Mouse (Mus musculus) embryonic facial prominence, embryonic 13.5 days (tissue): ENCODE results near the gene Nacc1. TPM values are rescaled to one million over a fixed set of nuclear protein-coding genes. Genes with fewer than 3 reads are reported as not detected.

ENCODE experiments used
- ATAC-seq: fragments of 200-750 bp; cut with Nextera tagmentation; 2 replicates; pipeline ENCODE4 v1.8.0; 2017; ENCODE audit warnings: low read depth; ENCODE audit not compliant: insufficient number of reproducible peaks, insufficient read depth, low FRiP score, low TSS enrichment
- H3K27ac ChIP-seq: fragments of 300-500 bp; sonication (generic); 2 replicates; pipeline ENCODE4 v1.5.1; 2015; ENCODE audit warnings: moderate library complexity, mild to moderate bottlenecking, inconsistent platforms
- H3K27me3 ChIP-seq: fragments of 300-500 bp; sonication (generic); 2 replicates; pipeline ENCODE4 v1.6.1; 2015; ENCODE audit warnings: mild to moderate bottlenecking, inconsistent platforms
- H3K36me3 ChIP-seq: fragments of 300-500 bp; sonication (generic); 2 replicates; pipeline ENCODE4 v1.6.1; 2015; ENCODE audit warnings: mild to moderate bottlenecking, inconsistent platforms
- H3K4me1 ChIP-seq: fragments of 300-500 bp; sonication (generic); 2 replicates; pipeline ENCODE4 v1.6.1; 2015; ENCODE audit warnings: inconsistent platforms
- H3K4me2 ChIP-seq: fragments of 300-500 bp; sonication (generic); 2 replicates; pipeline ENCODE4 v1.6.1; 2015; ENCODE audit warnings: moderate library complexity, mild to moderate bottlenecking, inconsistent platforms
- H3K4me3 ChIP-seq: fragments of 300-500 bp; sonication (generic); 2 replicates; pipeline ENCODE4 v1.5.1; 2015; ENCODE audit warnings: mild to moderate bottlenecking, inconsistent platforms
- H3K9ac ChIP-seq: fragments of 300-500 bp; sonication (generic); 2 replicates; pipeline ENCODE4 v1.6.1; 2015; ENCODE audit warnings: mild to moderate bottlenecking, inconsistent platforms
- H3K9me3 ChIP-seq: fragments of 300-500 bp; sonication (generic); 2 replicates; pipeline ENCODE4 v1.6.1; 2016; ENCODE audit warnings: inconsistent platforms
- WGBS: fragments of 180-500 bp; shearing (Covaris S2); methylation state at CpG from one replicate; pipeline ENCODE4 v1.1.7; 2015; ENCODE audit warnings: mixed read lengths; 5-methylcytosine and 5-hydroxymethylcytosine counted together
- polyA plus RNA-seq: library from polyadenylated mRNA; unstranded; fragments of >200 nt; fragmentation: Nextera tagmentation; extraction: Ambion mirVana; gene quantifications from 2 replicates; pipeline ENCODE4 v1.2.1, GENCODE M21; 2015

The Nacc1 gene
- polyA plus RNA-seq, 1 experiment from 2014 or later, result 16.6 TPM

- WGBS, result 28% methylated on average over 4 of the region's 4 CpGs
- peak overlapping the region; percentile 27; the same call in 1 of the 2 replicates for H3K4me2 ChIP-seq
Measured at GRCm38 (mm10) chr8:84713381-84713780, 25.7 kb upstream of the Nacc1 start.

GRCm38 (mm10) chr8:84712759-84713120 lies 25.1 kb upstream of the Nacc1 start:
- Histone ChIP-seq H3K4me3 (no peak overlapping the region; the same call in 1 of the 2 replicates), H3K36me3 (peaks cover 40% of the 10 kb centered on the region), H3K4me1 (peaks cover 83% of the 10 kb centered on the region), H3K9ac (peak overlapping the region; percentile 61), H3K9me3 (no peaks in the 10 kb centered on the region), H3K27ac (peak overlapping the region; percentile 98), H3K27me3 (peaks cover 28% of the 10 kb centered on the region), H3K4me2 (peak overlapping the region; percentile 44)
- 14% methylated on average over 3 of the region's 3 CpGs for WGBS
- peak; percentile 27; the same call in 1 of the 2 replicates for ATAC-seq

More at GRCm38 (mm10) chr8:84713381-84713780, 25.7 kb upstream of the Nacc1 start:
- Histone ChIP-seq H3K36me3 (peaks cover 39% of the 10 kb centered on the region), H3K27ac (peak overlapping the region; percentile 98), H3K9ac (peak overlapping the region; percentile 54), H3K4me3 (no peak overlapping the region), H3K27me3 (peaks cover 25% of the 10 kb centered on the region), H3K4me1 (peaks cover 80% of the 10 kb centered on the region), H3K9me3 (no peaks in the 10 kb centered on the region)
- ATAC-seq, result no peak

- WGBS, result 14% methylated on average over 11 of the region's 11 CpGs
- Histone ChIP-seq H3K27me3 (peaks cover 34% of the 10 kb centered on the region), H3K9me3 (no peaks in the 10 kb centered on the region), H3K4me2 (peak overlapping the region; percentile 44), H3K27ac (peak overlapping the region; percentile 98), H3K36me3 (peaks cover 38% of the 10 kb centered on the region), H3K9ac (peak overlapping the region; percentile 61), H3K4me1 (peaks cover 83% of the 10 kb centered on the region), H3K4me3 (peak overlapping the region; percentile 12; the same call in 1 of the 2 replicates)
- peak; percentile 83 for ATAC-seq
Measured at GRCm38 (mm10) chr8:84711933-84712758, 24.5 kb upstream of the Nacc1 start.

- no peak for ATAC-seq
- H3K36me3 ChIP-seq, result peaks cover 32% of the 10 kb centered on the region
- peak overlapping the region; percentile 98 for H3K27ac ChIP-seq
- H3K9me3 ChIP-seq, result no peaks in the 10 kb centered on the region
- peaks cover 38% of the 10 kb centered on the region for H3K27me3 ChIP-seq
- H3K4me2 ChIP-seq, result peak overlapping the region; percentile 44; the same call in 1 of the 2 replicates
- peak overlapping the region; percentile 61; the same call in 1 of the 2 replicates for H3K9ac ChIP-seq
- no peak overlapping the region for H3K4me3 ChIP-seq
- 39% methylated on average over 3 of the region's 3 CpGs for WGBS
- peaks cover 84% of the 10 kb centered on the region for H3K4me1 ChIP-seq
Measured at GRCm38 (mm10) chr8:84711312-84711711, 23.6 kb upstream of the Nacc1 start.

- Histone ChIP-seq H3K4me2 (no peak overlapping the region), H3K9ac (0 out of 2 replicates have a peak overlapping the region, but pooled peaks have one; percentile 16), H3K27me3 (peaks cover 39% of the 10 kb centered on the region), H3K4me3 (no peak overlapping the region), H3K9me3 (no peaks in the 10 kb centered on the region), H3K4me1 (peaks cover 83% of the 10 kb centered on the region), H3K27ac (peak overlapping the region; percentile 57; the same call in 1 of the 2 replicates), H3K36me3 (peaks cover 27% of the 10 kb centered on the region)
- WGBS, result 98% methylated on average over 1 of the region's 1 CpGs
- ATAC-seq, result no peak
Measured at GRCm38 (mm10) chr8:84709931-84710330, 22.3 kb upstream of the Nacc1 start.

- 14% methylated on average over 12 of the region's 12 CpGs for WGBS
- no peak overlapping the region for H3K4me3 ChIP-seq
- peaks cover 22% of the 10 kb centered on the region for H3K36me3 ChIP-seq
- no peak overlapping the region; the same call in 1 of the 2 replicates for H3K27ac ChIP-seq
- H3K4me2 ChIP-seq, result no peak overlapping the region
- H3K9ac ChIP-seq, result peak overlapping the region; percentile 17; the same call in 1 of the 2 replicates
- H3K4me1 ChIP-seq, result peaks cover 83% of the 10 kb centered on the region
- peaks cover 46% of the 10 kb centered on the region for H3K27me3 ChIP-seq
- peak; percentile 28; the same call in 1 of the 2 replicates for ATAC-seq
- no peaks in the 10 kb centered on the region for H3K9me3 ChIP-seq
Measured at GRCm38 (mm10) chr8:84708774-84709475, 21.3 kb upstream of the Nacc1 start.

- Histone ChIP-seq H3K36me3 (peaks cover 15% of the 10 kb centered on the region), H3K4me2 (peak overlapping the region; percentile 39; the same call in 1 of the 2 replicates), H3K9me3 (no peaks in the 10 kb centered on the region), H3K9ac (peak overlapping the region; percentile 36; the same call in 1 of the 2 replicates), H3K27me3 (peaks cover 54% of the 10 kb centered on the region), H3K4me1 (peaks cover 75% of the 10 kb centered on the region), H3K4me3 (no peak overlapping the region), H3K27ac (no peak overlapping the region)
- 20% methylated on average over 15 of the region's 15 CpGs for WGBS
- no peak for ATAC-seq
Measured at GRCm38 (mm10) chr8:84708071-84708541, 20.4 kb upstream of the Nacc1 start.

GRCm38 (mm10) chr8:84707267-84707883 lies 19.7 kb upstream of the Nacc1 start:
- H3K27me3 ChIP-seq, result peaks cover 62% of the 10 kb centered on the region
- H3K4me2 ChIP-seq, result peak overlapping the region; percentile 39
- 17% methylated on average over 22 of the region's 22 CpGs for whole genome bisulfite sequencing
- H3K27ac ChIP-seq, result peak overlapping the region; percentile 14
- peaks cover 69% of the 10 kb centered on the region for H3K4me1 ChIP-seq
- H3K4me3 ChIP-seq, result peak overlapping the region; percentile 19
- no peak for ATAC-seq
- H3K9ac ChIP-seq, result peak overlapping the region; percentile 58
- H3K36me3 ChIP-seq, result peaks cover 19% of the 10 kb centered on the region
- H3K9me3 ChIP-seq, result no peaks in the 10 kb centered on the region

GRCm38 (mm10) chr8:84706610-84707266 lies 19.1 kb upstream of the Nacc1 start:
- peaks cover 19% of the 10 kb centered on the region for H3K36me3 ChIP-seq
- H3K4me3 ChIP-seq, result peak overlapping the region; percentile 19
- H3K9me3 ChIP-seq, result no peaks in the 10 kb centered on the region
- WGBS, result 7% methylated on average over 45 of the region's 45 CpGs
- H3K4me1 ChIP-seq, result peaks cover 66% of the 10 kb centered on the region
- no peak for ATAC-seq
- H3K27me3 ChIP-seq, result peaks cover 68% of the 10 kb centered on the region
- peak overlapping the region; percentile 39 for H3K4me2 ChIP-seq
- H3K9ac ChIP-seq, result peak overlapping the region; percentile 58
- H3K27ac ChIP-seq, result peak overlapping the region; percentile 14

- Histone ChIP-seq H3K27me3 (peaks cover 76% of the 10 kb centered on the region), H3K36me3 (peaks cover 14% of the 10 kb centered on the region), H3K4me2 (peak overlapping the region; percentile 46), H3K4me3 (peak overlapping the region; percentile 20), H3K9me3 (no peaks in the 10 kb centered on the region), H3K27ac (no peak overlapping the region), H3K9ac (peak overlapping the region; percentile 55), H3K4me1 (peaks cover 64% of the 10 kb centered on the region)
- ATAC-seq, result no peak
- WGBS, result 4% methylated on average over 12 of the region's 12 CpGs
Measured at GRCm38 (mm10) chr8:84705960-84706359, 18.3 kb upstream of the Nacc1 start.
